Comparison of ENCODE assay signal across 23 mouse cellular contexts in the genomic region with DNA sequence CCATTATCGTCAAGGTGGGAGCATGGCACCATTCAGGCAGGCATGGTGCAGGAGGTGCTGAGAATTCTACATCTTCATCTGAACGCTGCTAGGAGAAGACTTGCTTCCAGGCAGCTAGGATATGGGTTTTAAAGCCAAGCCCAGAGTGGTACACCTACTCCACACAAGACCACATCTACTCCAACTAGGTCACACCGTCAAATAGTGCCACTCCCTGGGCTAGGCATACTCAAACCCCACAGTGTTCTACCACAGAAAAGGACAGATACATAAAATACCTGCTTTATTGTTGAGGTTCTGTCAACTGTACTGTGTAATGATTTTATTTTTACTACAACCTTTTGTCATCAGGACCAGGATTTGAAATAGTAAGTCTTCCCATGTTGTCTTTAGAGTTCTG. TPM values are rescaled to one million over a fixed set of nuclear protein-coding genes. Genes with fewer than 3 reads are reported as not detected.
DNase-seq lines count a peak whose midpoint lies in the region; ATAC-seq and TF ChIP-seq lines count a peak whose summit lies in the region.
"Had no signal": no experiment of that assay in that cellular context is flagged by ENCODE, and none has a peak within 500 bp of the region (broad histone marks: within the 10 kb centered on the region; RNA-seq: fewer than 3 reads in every experiment).

No protein-coding gene starts in this region.

- 0 out of 2 replicates have a peak, but pooled peaks have one; percentile 36 for ATAC-seq in erythroid progenitor cell, adult 5-6 weeks (replicated peaks; ENCODE audit: low FRiP score, poor library complexity, severe bottlenecking)
- peak; percentile 60 for ATAC-seq in liver, embryonic 14.5 days (ENCODE audit: insufficient read depth)
- peak; percentile 41; the same call in 1 of the 2 replicates for ATAC-seq in liver, postnatal 0 days
- no peak for ATAC-seq in forebrain, postnatal 0 days
- ATAC-seq: forebrain, embryonic 15.5 days; Patski had no signal

- H3K4me3 ChIP-seq in bone marrow, adult 2 months (replicated peaks; ENCODE audit: control insufficient read depth, low read depth, low read length), result no peak overlapping the region
- H3K4me3 ChIP-seq in liver, embryonic 14.5 days (ENCODE audit: insufficient read depth in 1 of 2, low read depth in 2 of 2, low read length in 2 of 2), result no peak overlapping the region
- no peak overlapping the region for H3K4me3 ChIP-seq in liver, postnatal 0 days (ENCODE audit: low read depth, low read length)
- no peak overlapping the region for H3K4me3 ChIP-seq in forebrain, postnatal 0 days (ENCODE audit: low read depth, low read length)
- H3K4me3 ChIP-seq: forebrain, embryonic 12.5 days; forebrain, embryonic 15.5 days; hindbrain, embryonic 12.5 days; hindbrain, embryonic 15.5 days had no signal

- H3K36me3 ChIP-seq in liver, embryonic 14.5 days (replicated peaks; ENCODE audit: control insufficient read depth, insufficient read depth, low read depth), result no peaks in the 10 kb centered on the region; the same call in 1 of the 2 replicates
- peaks cover 10% of the 10 kb centered on the region; the same call in 1 of the 2 replicates for H3K36me3 ChIP-seq in liver, postnatal 0 days (replicated peaks; ENCODE audit: insufficient read depth, low read length)
- peaks cover 13% of the 10 kb centered on the region; the same call in 1 of the 2 replicates for H3K36me3 ChIP-seq in forebrain, postnatal 0 days (ENCODE audit: insufficient read depth)

- WGBS in bone marrow, adult 2 months, result 82% methylated on average over 3 of the region's 3 CpGs
- 72% methylated on average over 3 of the region's 3 CpGs for WGBS in liver, embryonic 14.5 days (ENCODE audit: insufficient replicate concordance)
- WGBS in liver, postnatal 0 days (ENCODE audit: insufficient replicate concordance), result 78% methylated on average over 3 of the region's 3 CpGs
- WGBS in forebrain, postnatal 0 days, result 92% methylated on average over 3 of the region's 3 CpGs

- H3K4me2 ChIP-seq in liver, embryonic 14.5 days (ENCODE audit: low read depth), result no peak overlapping the region
- no peak overlapping the region for H3K4me2 ChIP-seq in liver, postnatal 0 days (ENCODE audit: low read depth, low read length)
- no peak overlapping the region for H3K4me2 ChIP-seq in forebrain, postnatal 0 days (ENCODE audit: low read depth)
- H3K4me2 ChIP-seq: forebrain, embryonic 12.5 days; forebrain, embryonic 15.5 days; heart, embryonic 11.5 days; hindbrain, embryonic 12.5 days; hindbrain, embryonic 15.5 days had no signal

- no peaks in the 10 kb centered on the region for H3K27me3 ChIP-seq in liver, embryonic 14.5 days (ENCODE audit: control insufficient read depth, insufficient read depth, low read length)
- H3K27me3 ChIP-seq in liver, postnatal 0 days (ENCODE audit: insufficient read depth, low read length), result no peaks in the 10 kb centered on the region
- no peaks in the 10 kb centered on the region for H3K27me3 ChIP-seq in forebrain, postnatal 0 days (ENCODE audit: insufficient read depth, low read length)
- H3K27me3 ChIP-seq: CH12.LX; forebrain, embryonic 12.5 days; forebrain, embryonic 15.5 days; hindbrain, embryonic 12.5 days; hindbrain, embryonic 15.5 days; Patski had no signal

- DNase-seq in liver, embryonic 14.5 days (ENCODE audit: low read depth in 3 of 3, low spot score in 3 of 3), result no peak
- no peak for DNase-seq in liver, postnatal 0 days
- no peak for DNase-seq in spleen, postnatal 10 days (ENCODE audit: low spot score in 2 of 2)
- DNase-seq in forebrain, postnatal 0 days, result no peak
- no peak for DNase-seq in natural killer cell, adult 2 months (ENCODE audit: low spot score in 2 of 2)
- DNase-seq: adrenal gland, postnatal 10 days; B cell, adult 2 months; cerebellum, adult 11-12 months; cerebellum, adult 8-10 months; cerebellum, postnatal 10 days; gastrocnemius, postnatal 10 days; gastrocnemius, postnatal 36 days had no signal

- H3K9me3 ChIP-seq in liver, embryonic 14.5 days (ENCODE audit: control insufficient read depth, low read length), result no peaks in the 10 kb centered on the region
- no peaks in the 10 kb centered on the region for H3K9me3 ChIP-seq in liver, postnatal 0 days (ENCODE audit: low read length)
- H3K9me3 ChIP-seq in forebrain, postnatal 0 days (ENCODE audit: low read length), result no peaks in the 10 kb centered on the region
- H3K9me3 ChIP-seq: forebrain, embryonic 12.5 days; forebrain, embryonic 15.5 days; G1E; hindbrain, embryonic 12.5 days; hindbrain, embryonic 15.5 days had no signal

- H3K27ac ChIP-seq in bone marrow, adult 2 months (ENCODE audit: control insufficient read depth, insufficient read depth, low read depth, low read length, poor library complexity), result peak overlapping the region; percentile 16; the same call in 1 of the 2 replicates
- peak overlapping the region; percentile 32 for H3K27ac ChIP-seq in liver, embryonic 14.5 days
- H3K27ac ChIP-seq in liver, postnatal 0 days (ENCODE audit: low read depth), result peak overlapping the region; percentile 62; the same call in 1 of the 2 replicates
- H3K27ac ChIP-seq in forebrain, postnatal 0 days (ENCODE audit: low read depth, low read length), result no peak overlapping the region
- H3K27ac ChIP-seq: forebrain, embryonic 12.5 days; forebrain, embryonic 15.5 days; hindbrain, embryonic 12.5 days; hindbrain, embryonic 15.5 days had no signal

- no peak overlapping the region for H3K9ac ChIP-seq in liver, embryonic 14.5 days (replicated peaks)
- H3K9ac ChIP-seq in liver, postnatal 0 days (replicated peaks), result no peak overlapping the region
- no peak overlapping the region for H3K9ac ChIP-seq in forebrain, postnatal 0 days
- H3K9ac ChIP-seq: forebrain, embryonic 12.5 days; forebrain, embryonic 15.5 days; hindbrain, embryonic 12.5 days; hindbrain, embryonic 15.5 days had no signal

- TF ChIP-seq EP300 in liver, embryonic 14.5 days (IDR thresholded peaks at IDR 0.05; ENCODE audit: low read depth), result no peak
- no peak for TF ChIP-seq EP300 in liver, postnatal 0 days (IDR thresholded peaks at IDR 0.05; ENCODE audit: low read depth)

- no peak for TF ChIP-seq CTCF in bone marrow, adult 2 months (IDR thresholded peaks at IDR 0.05; ENCODE audit: control insufficient read depth, insufficient read depth, low read length)
- no peak for TF ChIP-seq CTCF in liver, embryonic 14.5 days (IDR thresholded peaks at IDR 0.05; ENCODE audit: low read depth)
- no peak for TF ChIP-seq CTCF in liver, postnatal 0 days (IDR thresholded peaks at IDR 0.05; ENCODE audit: low read depth)
- TF ChIP-seq CTCF in forebrain, postnatal 0 days (IDR thresholded peaks at IDR 0.05; ENCODE audit: low read depth), result no peak

- peaks cover 1% of the 10 kb centered on the region for H3K4me1 ChIP-seq in bone marrow, adult 2 months (ENCODE audit: control insufficient read depth, insufficient read depth, low read length)
- peaks cover 40 to 42% of the 10 kb centered on the region in 2 experiments for H3K4me1 ChIP-seq in liver, embryonic 14.5 days (replicated peaks; ENCODE audit: control insufficient read depth in 2 of 2, insufficient read depth in 2 of 2, low read length in 1 of 2)
- peaks cover 12% of the 10 kb centered on the region for H3K4me1 ChIP-seq in liver, postnatal 0 days (ENCODE audit: insufficient read depth)
- H3K4me1 ChIP-seq in forebrain, postnatal 0 days (ENCODE audit: insufficient read depth), result no peaks in the 10 kb centered on the region
- H3K4me1 ChIP-seq: forebrain, embryonic 12.5 days; forebrain, embryonic 15.5 days; hindbrain, embryonic 12.5 days; hindbrain, embryonic 15.5 days had no signal

- no peak for TF ChIP-seq POLR2A in bone marrow, adult 2 months (IDR thresholded peaks at IDR 0.05; ENCODE audit: borderline replicate concordance, control insufficient read depth, low read depth, low read length)

RNA-seq across cellular contexts. Expression of a gene that starts 17.9 kb away (rescaled TPM):
- polyA plus RNA-seq in bone marrow, adult 2 months (2011; ENCODE audit: insufficient read depth, insufficient read length, low replicate concordance, missing spikeins), result 27.6 and 35.6 TPM in 2 replicates
- total RNA-seq in erythroid progenitor cell, adult 5-6 weeks (2015; ENCODE audit: low replicate concordance), result 119 and 134 TPM in 2 replicates
- total RNA-seq in erythroid progenitor cell, adult 5-6 weeks (2017; ENCODE audit: low replicate concordance), result 35.3 and 67.6 TPM in 2 replicates
- 25.1 and 28.3 TPM in 2 replicates for polyA plus RNA-seq in liver, embryonic 14.5 days (2012; rRNA removed)
- 36.6 and 41.8 TPM in 2 replicates for polyA plus RNA-seq in liver, embryonic 14.5 days (2014; fragmentation: Nextera tagmentation; extraction: Ambion mirVana)
- 18.2 and 19.5 TPM in 2 replicates for polyA plus RNA-seq in liver, postnatal 0 days (2015; fragmentation: Nextera tagmentation; extraction: Ambion mirVana)
- total RNA-seq in forebrain, postnatal 0 days (2014; rRNA removed), result 61.5 and 65.9 TPM in 2 replicates
- polyA plus RNA-seq in forebrain, postnatal 0 days (2015; fragmentation: Nextera tagmentation; extraction: Ambion mirVana), result 40.8 and 42.4 TPM in 2 replicates

RNA-seq across cellular contexts. Expression of a gene that starts 24.6 kb away (rescaled TPM):
- polyA plus RNA-seq in bone marrow, adult 2 months (2011; ENCODE audit: insufficient read depth, insufficient read length, low replicate concordance, missing spikeins), result 7.8 and 9.8 TPM in 2 replicates
- 19.8 and 20.5 TPM in 2 replicates for total RNA-seq in erythroid progenitor cell, adult 5-6 weeks (2015; ENCODE audit: low replicate concordance)
- 10.7 and 19.8 TPM in 2 replicates for total RNA-seq in erythroid progenitor cell, adult 5-6 weeks (2017; ENCODE audit: low replicate concordance)
- 5.2 and 7.7 TPM in 2 replicates for polyA plus RNA-seq in liver, embryonic 14.5 days (2012; rRNA removed)
- 23.0 and 27.9 TPM in 2 replicates for polyA plus RNA-seq in liver, embryonic 14.5 days (2014; fragmentation: Nextera tagmentation; extraction: Ambion mirVana)
- 13.2 and 15.5 TPM in 2 replicates for polyA plus RNA-seq in liver, postnatal 0 days (2015; fragmentation: Nextera tagmentation; extraction: Ambion mirVana)
- 8.6 and 94.9 TPM in 2 replicates for total RNA-seq in forebrain, postnatal 0 days (2014; rRNA removed)
- 8.5 and 10.6 TPM in 2 replicates for polyA plus RNA-seq in forebrain, postnatal 0 days (2015; fragmentation: Nextera tagmentation; extraction: Ambion mirVana)

RNA-seq across cellular contexts. Expression of a gene that starts 54.7 kb away (rescaled TPM):
- not detected in 2 replicates for polyA plus RNA-seq in bone marrow, adult 2 months (2011; ENCODE audit: insufficient read depth, insufficient read length, low replicate concordance, missing spikeins)
- total RNA-seq in erythroid progenitor cell, adult 5-6 weeks (2015; ENCODE audit: low replicate concordance), result 5.4 TPM in 1 of 2 replicates, not detected in the other
- not detected in 2 replicates for total RNA-seq in erythroid progenitor cell, adult 5-6 weeks (2017; ENCODE audit: low replicate concordance)
- polyA plus RNA-seq in liver, embryonic 14.5 days (2012; rRNA removed), result 0.01 TPM in 1 of 2 replicates, not detected in the other
- polyA plus RNA-seq in liver, embryonic 14.5 days (2014; fragmentation: Nextera tagmentation; extraction: Ambion mirVana), result not detected in 2 replicates
- polyA plus RNA-seq in liver, postnatal 0 days (2015; fragmentation: Nextera tagmentation; extraction: Ambion mirVana), result 0.04 and 0.05 TPM in 2 replicates
- total RNA-seq in forebrain, postnatal 0 days (2014; rRNA removed), result 0.29 and 0.31 TPM in 2 replicates
- 0.26 and 0.27 TPM in 2 replicates for polyA plus RNA-seq in forebrain, postnatal 0 days (2015; fragmentation: Nextera tagmentation; extraction: Ambion mirVana)
- total RNA-seq: adrenal gland, adult 18-20 months; CH12.LX had no signal
- polyA plus RNA-seq: G1E had no signal
